Mouse (Mus musculus): ENCODE results near the gene Cacna2d3. TPM values are rescaled to one million over a fixed set of nuclear protein-coding genes. Genes with fewer than 3 reads are reported as not detected.

Cacna2d3 gene
- total and polyA plus RNA-seq, 2 experiments from 2014 or later, result 24.0 to 32.8 TPM

DNA sequence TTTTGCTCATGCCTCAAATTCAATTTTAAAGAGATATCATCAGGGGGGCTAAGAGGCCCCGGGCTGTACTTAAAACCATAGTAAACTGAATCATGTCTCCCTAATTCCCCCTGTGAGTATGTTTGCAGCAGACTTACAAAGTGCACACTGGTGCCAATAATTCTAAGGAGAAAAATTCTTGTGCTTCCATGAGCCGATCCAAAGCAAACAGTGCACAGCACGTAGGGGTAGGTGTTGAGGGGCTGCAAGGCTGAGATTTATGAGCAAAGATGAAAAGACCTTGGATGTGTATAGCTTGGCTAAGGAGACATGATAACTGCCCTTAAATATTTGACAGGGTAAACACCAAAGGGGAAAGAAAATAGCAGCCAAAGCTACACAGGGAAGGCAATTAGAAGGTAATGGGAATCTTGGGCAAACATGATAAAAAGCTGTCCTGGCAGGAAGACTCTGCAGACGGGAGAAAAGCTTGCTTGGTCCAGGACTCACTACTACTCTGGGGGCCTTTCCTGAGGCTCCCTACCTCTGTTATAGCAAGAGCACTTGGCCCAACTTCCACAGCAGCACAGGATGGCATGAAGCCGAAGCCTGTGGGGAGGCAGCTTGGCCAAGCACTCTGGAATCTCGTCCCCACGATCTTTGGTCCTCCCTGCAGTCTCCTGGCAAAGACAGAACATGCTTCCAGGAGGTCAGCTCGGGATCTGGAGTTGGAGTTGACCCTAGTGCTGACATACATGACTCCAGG lies 222.9 kb downstream of the Cacna2d3 start:
- ATAC-seq (ENCODE audit: low FRiP score), result no peak
- Histone ChIP-seq H3K36me3 (ENCODE audit: insufficient read depth, low read length) (no peaks in the 10 kb centered on the region), H3K9me3 (ENCODE audit: low read length) (no peaks in the 10 kb centered on the region), H3K4me1 (ENCODE audit: insufficient read depth, low read length) (no peaks in the 10 kb centered on the region; the same call in 1 of the 2 replicates), H3K27me3 (ENCODE audit: insufficient read depth, low read length) (no peaks in the 10 kb centered on the region), H3K27ac (ENCODE audit: low read depth, low read length) (no peak overlapping the region), H3K4me3 (ENCODE audit: low read depth, low read length) (no peak overlapping the region), H3K9ac (replicated peaks; ENCODE audit: low read length, poor library complexity, severe bottlenecking) (no peak overlapping the region), H3K4me2 (ENCODE audit: low read depth, low read length, poor library complexity, severe bottlenecking) (no peak overlapping the region)
- no peak for TF ChIP-seq CTCF (IDR thresholded peaks at IDR 0.05)
- 69% methylated on average over 8 of the region's 8 CpGs for WGBS
- DNase-seq (ENCODE audit: low spot score), result no peak

GRCm38 (mm10) chr14:29496552-29496951 lies 225.1 kb downstream of the Cacna2d3 start:
- Histone ChIP-seq H3K9me3 (ENCODE audit: low read length) (no peaks in the 10 kb centered on the region), H3K9ac (replicated peaks; ENCODE audit: low read length, poor library complexity, severe bottlenecking) (no peak overlapping the region), H3K4me3 (ENCODE audit: low read depth, low read length) (no peak overlapping the region), H3K27me3 (ENCODE audit: insufficient read depth, low read length) (no peaks in the 10 kb centered on the region), H3K36me3 (ENCODE audit: insufficient read depth, low read length) (no peaks in the 10 kb centered on the region), H3K4me2 (ENCODE audit: low read depth, low read length, poor library complexity, severe bottlenecking) (no peak overlapping the region), H3K27ac (ENCODE audit: low read depth, low read length) (no peak overlapping the region), H3K4me1 (ENCODE audit: insufficient read depth, low read length) (no peaks in the 10 kb centered on the region)
- TF ChIP-seq CTCF (IDR thresholded peaks at IDR 0.05), result no peak
- DNase-seq (ENCODE audit: low spot score), result no peak
- WGBS, result 92% methylated on average over 3 of the region's 3 CpGs
- no peak for ATAC-seq (ENCODE audit: low FRiP score)

- H3K4me2 ChIP-seq (ENCODE audit: low read depth, low read length, poor library complexity, severe bottlenecking), result no peak overlapping the region
- H3K27me3 ChIP-seq (ENCODE audit: insufficient read depth, low read length), result no peaks in the 10 kb centered on the region
- no peak overlapping the region for H3K9ac ChIP-seq (replicated peaks; ENCODE audit: low read length, poor library complexity, severe bottlenecking)
- WGBS, result 96% methylated on average over 1 of the region's 1 CpGs
- DNase-seq (ENCODE audit: low spot score), result no peak
- no peaks in the 10 kb centered on the region for H3K9me3 ChIP-seq (ENCODE audit: low read length)
- H3K4me1 ChIP-seq (ENCODE audit: insufficient read depth, low read length), result no peaks in the 10 kb centered on the region
- H3K36me3 ChIP-seq (ENCODE audit: insufficient read depth, low read length), result no peaks in the 10 kb centered on the region
- no peak for TF ChIP-seq CTCF (IDR thresholded peaks at IDR 0.05)
- H3K4me3 ChIP-seq (ENCODE audit: low read depth, low read length), result no peak overlapping the region
- H3K27ac ChIP-seq (ENCODE audit: low read depth, low read length), result no peak overlapping the region
- no peak for ATAC-seq (ENCODE audit: low FRiP score)
Observed at GRCm38 (mm10) chr14:29491786-29492185, 229.9 kb downstream of the Cacna2d3 start.

GRCm38 (mm10) chr14:29485416-29485815 lies 236.2 kb downstream of the Cacna2d3 start:
- no peak overlapping the region for H3K4me2 ChIP-seq (ENCODE audit: low read depth, low read length, poor library complexity, severe bottlenecking)
- ATAC-seq (ENCODE audit: low FRiP score), result no peak
- DNase-seq (ENCODE audit: low spot score), result peak; percentile 56
- 81% methylated on average over 1 of the region's 1 CpGs for WGBS
- H3K9ac ChIP-seq (replicated peaks; ENCODE audit: low read length, poor library complexity, severe bottlenecking), result no peak overlapping the region
- no peaks in the 10 kb centered on the region for H3K27me3 ChIP-seq (ENCODE audit: insufficient read depth, low read length)
- H3K27ac ChIP-seq (ENCODE audit: low read depth, low read length), result no peak overlapping the region
- no peaks in the 10 kb centered on the region for H3K4me1 ChIP-seq (ENCODE audit: insufficient read depth, low read length)
- no peaks in the 10 kb centered on the region for H3K9me3 ChIP-seq (ENCODE audit: low read length)
- no peak for TF ChIP-seq CTCF (IDR thresholded peaks at IDR 0.05)
- H3K4me3 ChIP-seq (ENCODE audit: low read depth, low read length), result no peak overlapping the region
- no peaks in the 10 kb centered on the region for H3K36me3 ChIP-seq (ENCODE audit: insufficient read depth, low read length)

DNA sequence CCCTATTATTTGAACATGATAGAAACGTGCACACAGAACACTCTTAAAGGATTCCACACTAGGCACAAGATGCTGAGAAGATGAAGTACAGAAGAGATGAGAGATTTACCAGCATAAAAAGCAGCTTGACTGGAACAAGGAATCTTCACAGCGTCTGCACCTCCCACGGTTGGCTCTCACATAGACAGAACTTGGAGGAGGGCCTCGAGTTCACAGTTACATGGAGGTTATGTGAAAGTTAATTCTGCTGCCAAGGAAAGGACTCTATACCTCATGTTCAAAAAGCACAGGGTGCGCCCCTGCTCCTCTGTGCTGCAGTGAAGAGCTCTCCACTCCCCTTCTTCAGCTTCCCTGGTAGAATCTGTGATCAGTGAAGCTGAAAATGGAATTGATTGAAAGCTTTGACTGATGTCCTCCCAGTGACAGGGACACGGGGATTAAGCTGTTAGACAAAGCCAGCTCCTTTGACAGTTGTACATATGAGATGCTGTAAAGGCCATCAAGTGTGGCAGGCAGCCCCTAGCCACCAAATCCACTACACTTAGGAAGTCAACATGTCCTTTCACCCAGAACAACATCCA lies 243.2 kb downstream of the Cacna2d3 start:
- Histone ChIP-seq H3K27ac (ENCODE audit: low read depth, low read length) (no peak overlapping the region), H3K36me3 (ENCODE audit: insufficient read depth, low read length) (no peaks in the 10 kb centered on the region), H3K9me3 (ENCODE audit: low read length) (no peaks in the 10 kb centered on the region), H3K4me2 (ENCODE audit: low read depth, low read length, poor library complexity, severe bottlenecking) (no peak overlapping the region), H3K4me3 (ENCODE audit: low read depth, low read length) (no peak overlapping the region), H3K4me1 (ENCODE audit: insufficient read depth, low read length) (no peaks in the 10 kb centered on the region), H3K27me3 (ENCODE audit: insufficient read depth, low read length) (no peaks in the 10 kb centered on the region), H3K9ac (replicated peaks; ENCODE audit: low read length, poor library complexity, severe bottlenecking) (no peak overlapping the region)
- ATAC-seq (ENCODE audit: low FRiP score) (no peak), DNase-seq (ENCODE audit: low spot score) (no peak)
- TF ChIP-seq CTCF (IDR thresholded peaks at IDR 0.05), result no peak
- WGBS, result 26% methylated on average over 6 of the region's 6 CpGs

GRCm38 (mm10) chr14:29464277-29464676 lies 257.4 kb downstream of the Cacna2d3 start:
- TF ChIP-seq CTCF (IDR thresholded peaks at IDR 0.05), result no peak
- no peak overlapping the region for H3K4me3 ChIP-seq (ENCODE audit: low read depth, low read length)
- 95% methylated on average over 2 of the region's 2 CpGs for WGBS
- no peaks in the 10 kb centered on the region for H3K36me3 ChIP-seq (ENCODE audit: insufficient read depth, low read length)
- H3K9ac ChIP-seq (replicated peaks; ENCODE audit: low read length, poor library complexity, severe bottlenecking), result no peak overlapping the region
- no peak overlapping the region for H3K27ac ChIP-seq (ENCODE audit: low read depth, low read length)
- H3K4me2 ChIP-seq (ENCODE audit: low read depth, low read length, poor library complexity, severe bottlenecking), result no peak overlapping the region
- ATAC-seq (ENCODE audit: low FRiP score) (no peak), DNase-seq (ENCODE audit: low spot score) (no peak)
- no peaks in the 10 kb centered on the region for H3K27me3 ChIP-seq (ENCODE audit: insufficient read depth, low read length)
- H3K9me3 ChIP-seq (ENCODE audit: low read length), result no peaks in the 10 kb centered on the region
- no peaks in the 10 kb centered on the region for H3K4me1 ChIP-seq (ENCODE audit: insufficient read depth, low read length)

Measured in midbrain, postnatal 0 days (tissue).